Mouse (Mus musculus): ENCODE data around the gene Polr1e. TPM values are rescaled to one million over a fixed set of nuclear protein-coding genes. Genes with fewer than 3 reads are reported as not detected.
A peak's percentile ranks its signal among the peaks of the same experiment; 100 is the strongest.

Gene Polr1e
- polyA plus RNA-seq, 1 experiment from 2014 or later = 18.3 TPM

- no peaks in the 10 kb centered on the region for H3K27me3 ChIP-seq (ENCODE audit: control insufficient read depth, insufficient read depth, low read length)
- H3K9me3 ChIP-seq (ENCODE audit: control insufficient read depth, low read length) = no peaks in the 10 kb centered on the region
- TF ChIP-seq CTCF (IDR thresholded peaks at IDR 0.05; ENCODE audit: low read depth) (no peak), EP300 (optimal IDR thresholded peaks at IDR 0.05) (no peak)
- H3K9ac ChIP-seq (ENCODE audit: low read length) = peak within 1 kb of the TSS; percentile 89
- no peaks in the 10 kb centered on the region for H3K36me3 ChIP-seq (ENCODE audit: control insufficient read depth, insufficient read depth, low read length)
- H3K4me2 ChIP-seq (replicated peaks; ENCODE audit: low read depth) = peak within 1 kb of the TSS; percentile 93
- DNase-seq (ENCODE audit: low spot score) = peak; percentile 92
- H3K27ac ChIP-seq (replicated peaks) = peak within 1 kb of the TSS; percentile 77
- peak; percentile 95 for ATAC-seq (ENCODE audit: low FRiP score, low TSS enrichment)
- 0 out of 2 replicates have a peak, but pooled peaks cover 4% of the 10 kb centered on the region for H3K4me1 ChIP-seq (replicated peaks; ENCODE audit: control insufficient read depth, insufficient read depth)
- WGBS = under 1% methylated on average over 59 of the region's 77 CpGs
- peak within 1 kb of the TSS; percentile 80 for H3K4me3 ChIP-seq (ENCODE audit: low read depth, low read length)
Measured at GRCm38 (mm10) chr4:45084021-45084894, 65.9 kb downstream of the Polr1e start, which contains the start of gene Fbxo10. TSS of gene Fbxo10 (minus strand) at chr4:45084604.

- 23% methylated on average over 8 of the region's 8 CpGs for WGBS
- DNase-seq (ENCODE audit: low spot score) = no peak
Measured at GRCm38 (mm10) chr4:45084895-45085290, 66.5 kb downstream of the Polr1e start.

More at GRCm38 (mm10) chr4:45084895-45085290, 66.5 kb downstream of the Polr1e start:
- Histone ChIP-seq H3K9ac (ENCODE audit: low read length) (peak overlapping the region; percentile 89), H3K27me3 (ENCODE audit: control insufficient read depth, insufficient read depth, low read length) (no peaks in the 10 kb centered on the region), H3K27ac (replicated peaks) (peak overlapping the region; percentile 53), H3K4me1 (replicated peaks; ENCODE audit: control insufficient read depth, insufficient read depth) (0 out of 2 replicates have a peak, but pooled peaks cover 4% of the 10 kb centered on the region), H3K4me2 (replicated peaks; ENCODE audit: low read depth) (peak overlapping the region; percentile 93), H3K9me3 (ENCODE audit: control insufficient read depth, low read length) (no peaks in the 10 kb centered on the region), H3K36me3 (ENCODE audit: control insufficient read depth, insufficient read depth, low read length) (no peaks in the 10 kb centered on the region), H3K4me3 (ENCODE audit: low read depth, low read length) (peak overlapping the region; percentile 80)
- peak; percentile 5; the same call in 1 of the 2 replicates for ATAC-seq (ENCODE audit: low FRiP score, low TSS enrichment)
- TF ChIP-seq EP300 (optimal IDR thresholded peaks at IDR 0.05) (no peak), CTCF (IDR thresholded peaks at IDR 0.05; ENCODE audit: low read depth) (0 out of 2 replicates have a peak, but pooled peaks have one; percentile 21)

Other genes with a start within 250 kb of the Polr1e start
- 55.9 and 57.3 TPM in 2 replicates for gene Grhpr, start 37.2 kb upstream of the Polr1e start, polyA plus RNA-seq (2015; fragmentation: Nextera tagmentation; extraction: Ambion mirVana)
- gene Zbtb5, start 6.2 kb upstream of the Polr1e start, polyA plus RNA-seq (2015; fragmentation: Nextera tagmentation; extraction: Ambion mirVana) = 9.0 and 9.7 TPM in 2 replicates
- gene Fbxo10, start 66.0 kb downstream of the Polr1e start, polyA plus RNA-seq (2015; fragmentation: Nextera tagmentation; extraction: Ambion mirVana) = 3.7 and 4.1 TPM in 2 replicates
- gene Tomm5, start 89.5 kb downstream of the Polr1e start, polyA plus RNA-seq (2015; fragmentation: Nextera tagmentation; extraction: Ambion mirVana) = 243 and 257 TPM in 2 replicates
- 1.1 and 1.3 TPM in 2 replicates for gene Frmpd1, start 166.3 kb downstream of the Polr1e start, polyA plus RNA-seq (2015; fragmentation: Nextera tagmentation; extraction: Ambion mirVana)